Mouse (Mus musculus): ENCODE results near the gene Tmed3. TPM values are rescaled to one million over a fixed set of nuclear protein-coding genes. Genes with fewer than 3 reads are reported as not detected.
A peak's percentile ranks its signal among the peaks of the same experiment; 100 is the strongest.

Gene Tmed3
- 10 to 100 TPM; 24.2 to 27.5 TPM for total RNA-seq (2021)
- long read RNA-seq, experiment 1, transcript Tmed3-201 (3 exons, 1,346 nt), result major isoform, 27 of 29 reads
- long read RNA-seq, experiment 1, partial matches to known transcripts, result 2 of 29 reads
- long read RNA-seq, experiment 1, other reads (novel, unspliced or antisense), result 0 of 29 reads
- long read RNA-seq, experiment 2, transcript Tmed3-201 (3 exons, 1,346 nt), result major isoform, 18 of 24 reads
- long read RNA-seq, experiment 2, partial matches to known transcripts, result 6 of 24 reads
- long read RNA-seq, experiment 2, other reads (novel, unspliced or antisense), result 0 of 24 reads

- peak; percentile 93 to 96 for DNase-seq
Measured at GRCm38 (mm10) chr9:89704265-89705196, at the start of gene Tmed3. Gene Tmed3 (minus strand): TSS chr9:89705068.

DNA sequence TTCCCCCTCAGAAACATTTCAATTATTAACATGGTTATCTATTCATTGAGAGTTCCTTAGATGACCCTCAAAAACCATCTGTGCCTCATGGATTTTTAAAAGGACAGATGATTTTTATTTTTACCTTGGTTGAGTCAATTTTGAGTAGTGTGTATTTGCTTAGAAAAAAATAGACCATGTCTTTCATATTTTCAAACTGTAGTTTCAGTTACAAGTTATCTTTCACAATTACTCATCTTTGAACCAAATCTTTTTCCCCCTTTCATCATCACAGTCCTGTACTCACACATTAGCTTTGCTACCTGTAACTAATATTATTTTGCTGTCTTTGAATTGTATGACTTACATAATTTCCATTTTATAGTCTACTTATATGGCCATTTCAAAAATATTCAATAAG, 35.2 kb upstream of the Tmed3 start:
- DNase-seq, result no peak

DNA sequence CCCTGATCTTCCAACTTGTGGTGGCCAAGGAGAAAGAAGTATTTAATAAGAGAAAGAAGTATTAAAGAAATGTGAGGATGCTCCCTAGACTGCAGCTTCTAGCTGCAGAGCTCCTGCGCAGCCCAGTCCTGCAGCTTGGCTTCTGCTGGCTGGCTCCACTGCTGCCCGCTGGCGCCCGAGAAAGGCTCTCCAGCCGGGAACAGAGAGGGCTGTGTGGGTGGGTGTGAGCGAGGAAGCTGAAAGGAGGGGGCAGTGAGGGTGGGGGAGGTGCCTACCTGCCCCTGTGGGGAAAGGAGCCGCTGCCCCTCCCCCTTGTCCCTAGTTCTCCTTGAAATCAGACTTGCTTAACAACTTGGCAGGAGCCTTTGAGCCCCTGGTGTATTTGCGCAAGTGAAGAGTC, 33.4 kb upstream of the Tmed3 start, which contains the start of gene Ankrd34c:
Gene Ankrd34c, minus strand, starts transcription at position 181 of the 400 bp plus-strand sequence.
- DNase-seq, result no peak

DNA sequence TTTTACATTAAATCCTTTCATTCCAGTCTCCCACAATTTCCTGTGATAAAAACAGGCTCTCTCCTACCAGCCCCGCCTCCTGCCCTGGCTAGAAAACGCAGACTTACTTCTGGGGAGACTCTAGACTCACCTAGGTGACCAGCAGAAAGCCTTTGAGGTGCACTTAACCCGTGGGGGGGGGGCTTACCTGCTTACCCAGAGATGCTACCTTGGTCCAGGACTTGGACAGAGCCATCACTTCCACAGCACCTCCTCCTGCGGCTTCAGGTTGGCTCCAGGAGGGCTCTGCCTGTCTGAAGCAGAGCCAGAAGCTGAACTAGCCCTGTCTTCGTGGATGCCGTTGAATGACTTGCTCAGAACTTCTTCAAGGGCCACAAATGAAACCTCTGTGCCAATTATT, 33.0 kb upstream of the Tmed3 start:
- DNase-seq, result no peak

DNA sequence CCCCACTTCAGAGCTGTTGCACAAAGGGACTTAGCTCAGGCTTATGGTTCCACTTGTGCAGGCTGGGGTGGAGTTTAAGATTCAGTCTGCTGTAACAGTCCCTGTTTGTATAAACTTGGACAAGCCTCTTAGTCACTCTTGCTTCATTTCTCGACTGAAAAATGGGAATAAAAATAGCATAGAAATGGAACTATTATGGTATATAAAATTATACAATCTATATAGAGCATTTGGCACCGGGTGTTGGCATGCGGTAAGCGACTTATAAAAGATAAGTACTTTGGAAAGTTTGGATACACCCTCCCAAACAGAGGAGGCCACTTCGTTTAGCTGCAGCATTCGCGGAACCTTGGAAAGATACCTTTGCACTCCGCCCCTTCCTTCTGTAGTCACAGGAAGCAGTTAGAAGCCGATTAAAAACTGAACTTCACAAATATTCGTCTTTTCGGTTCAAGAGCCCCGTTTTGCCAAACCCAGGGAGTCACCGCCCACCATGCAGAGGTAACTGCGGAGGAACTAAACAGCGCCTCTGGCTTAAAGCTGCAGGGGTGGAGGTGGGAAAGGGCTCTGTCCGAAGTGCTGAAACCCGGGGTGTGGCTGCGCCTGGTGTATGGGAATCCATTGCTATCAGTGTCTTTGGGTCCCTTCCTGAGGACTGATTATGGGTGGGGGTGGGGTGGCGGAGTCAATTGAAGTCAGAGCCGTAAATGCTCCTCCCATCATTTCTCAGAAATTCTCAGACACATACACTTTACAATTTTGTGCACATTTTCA, 32.3 kb upstream of the Tmed3 start:
- peak; percentile 2 to 33 for DNase-seq

- DNase-seq, result peak; percentile 15 to 18
Measured at GRCm38 (mm10) chr9:89706906-89707305, 2.0 kb upstream of the Tmed3 start.

GRCm38 (mm10) chr9:89705197-89705533, 297 bp upstream of the Tmed3 start:
- DNase-seq, result no peak

- DNase-seq, result no peak
Measured at GRCm38 (mm10) chr9:89700910-89701457, 3.9 kb downstream of the Tmed3 start.

DNA sequence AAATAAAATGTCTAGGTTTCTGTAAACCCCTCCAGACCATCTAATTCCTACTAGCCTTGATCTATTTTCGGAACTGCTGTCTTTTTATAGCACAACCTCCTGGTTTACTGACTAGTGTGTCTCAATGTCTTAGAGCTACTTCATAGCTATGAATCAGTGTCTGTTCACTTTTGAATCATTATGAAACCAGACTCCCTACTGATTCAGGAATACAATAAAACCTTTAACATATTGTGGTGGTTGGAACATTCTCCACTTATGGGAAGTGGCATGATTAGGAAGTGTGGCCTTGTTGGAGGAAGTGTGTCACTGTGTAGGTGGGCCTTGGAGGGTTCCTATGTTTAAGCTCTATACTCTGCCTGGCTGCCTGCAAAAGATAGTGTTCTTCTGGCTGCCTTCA, 9.7 kb downstream of the Tmed3 start:
- DNase-seq, result no peak

DNA sequence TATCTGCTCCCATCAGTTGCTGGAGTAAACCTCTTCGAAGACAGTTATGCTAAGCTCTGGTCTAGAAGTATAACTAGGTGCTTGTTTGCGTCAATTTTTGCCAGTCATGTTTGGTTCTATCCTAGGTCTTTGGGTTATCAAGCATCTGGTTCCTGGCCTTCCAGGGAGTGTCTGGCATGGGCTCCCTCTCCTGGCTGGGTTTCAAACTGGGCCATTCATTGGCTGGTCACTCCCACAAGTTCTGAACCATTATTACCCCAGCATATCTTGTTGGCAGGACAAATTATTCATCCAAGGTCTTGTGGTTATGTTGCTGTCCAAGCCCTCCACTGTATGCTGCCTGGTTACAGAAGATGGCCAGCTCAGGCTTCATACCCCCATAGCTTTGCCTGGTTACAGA, 11.2 kb downstream of the Tmed3 start:
- DNase-seq, result no peak

GRCm38 (mm10) chr9:89689179-89689578, 15.7 kb downstream of the Tmed3 start:
- no peak for DNase-seq

DNA sequence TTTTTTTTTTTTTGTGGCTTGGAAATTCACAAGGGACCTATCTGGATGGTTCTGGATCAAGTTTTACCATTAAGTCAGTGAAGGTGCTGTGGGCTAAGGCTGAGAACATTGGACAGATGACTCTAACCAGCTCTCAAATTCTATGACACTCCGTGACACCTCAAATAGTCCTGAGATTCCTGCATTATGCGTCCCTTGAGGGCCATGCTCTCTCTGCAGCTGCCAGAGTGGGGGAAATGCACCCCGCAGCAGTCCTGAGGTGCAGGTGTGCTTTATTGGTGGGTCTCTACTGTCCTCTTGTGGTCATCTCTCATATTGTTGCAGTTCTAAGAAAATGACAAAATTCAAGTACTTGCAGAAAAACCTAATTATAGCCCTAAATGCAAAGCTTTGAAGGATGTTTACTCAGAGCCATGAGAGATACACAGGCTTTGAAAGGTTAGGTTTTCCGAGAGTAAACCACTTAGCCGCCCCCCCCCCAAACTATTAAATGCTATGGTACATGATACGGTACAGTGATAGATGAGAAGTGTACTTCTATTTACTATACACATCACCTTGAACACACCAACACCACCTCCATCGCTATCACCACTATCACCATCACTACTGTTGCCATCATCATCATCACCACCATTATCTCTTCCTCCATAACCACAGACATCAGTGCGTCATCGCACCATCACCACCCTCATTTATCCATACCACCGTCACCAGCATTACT, 17.2 kb downstream of the Tmed3 start:
- DNase-seq, result no peak

GRCm38 (mm10) chr9:89686262-89686661, 18.6 kb downstream of the Tmed3 start:
- DNase-seq, result no peak

GRCm38 (mm10) chr9:89678974-89679373, 25.9 kb downstream of the Tmed3 start:
- peak in 1 of 2 experiments; percentile 18 for DNase-seq

- peak; percentile 54 to 88 for DNase-seq
Measured at GRCm38 (mm10) chr9:89674014-89674618, 30.8 kb downstream of the Tmed3 start.

GRCm38 (mm10) chr9:89673402-89673801, 31.5 kb downstream of the Tmed3 start:
- no peak for DNase-seq

GRCm38 (mm10) chr9:89669878-89670277, 35.0 kb downstream of the Tmed3 start:
- DNase-seq, result no peak

- DNase-seq, result no peak
Measured at GRCm38 (mm10) chr9:89667306-89667942, 37.4 kb downstream of the Tmed3 start.

DNA sequence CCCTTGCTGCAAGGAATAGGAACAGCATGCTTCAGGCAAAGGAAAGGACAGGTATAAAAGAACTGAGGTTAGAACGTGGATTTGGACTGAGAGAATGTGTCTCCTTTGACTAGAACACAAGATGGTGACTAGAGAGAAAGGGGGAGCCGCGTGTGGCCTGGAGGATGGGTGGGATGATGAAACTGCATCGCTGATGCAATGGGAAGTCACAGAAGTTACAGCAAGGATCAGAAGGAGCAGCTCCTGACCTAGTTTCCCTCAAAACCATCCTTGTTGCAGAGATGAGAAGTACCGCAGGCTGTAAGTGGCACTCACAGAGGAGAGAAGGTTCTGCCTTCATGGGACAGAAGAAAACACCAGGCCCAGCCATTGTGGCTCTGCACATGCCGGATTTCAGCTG, 54.0 kb downstream of the Tmed3 start:
- DNase-seq, result no peak
